Comparison of ENCODE assay signal across 22 mouse cellular contexts in genomic region chr8:127257086-127257485, GRCm38 (mm10).
"Had no signal": no experiment of that assay in that cellular context is flagged by ENCODE, and none has a peak within 500 bp of the region (broad histone marks: within the 10 kb centered on the region; RNA-seq: fewer than 3 reads in every experiment).

No protein-coding gene starts in this region.

- H3K4me2 ChIP-seq: limb, embryonic 12.5 days; liver, embryonic 12.5 days; liver, embryonic 15.5 days; lung, embryonic 15.5 days; neural tube, embryonic 12.5 days; neural tube, embryonic 15.5 days had no signal

- H3K9ac ChIP-seq: limb, embryonic 12.5 days; liver, embryonic 12.5 days; liver, embryonic 15.5 days; lung, embryonic 15.5 days; neural tube, embryonic 12.5 days; neural tube, embryonic 15.5 days had no signal

- H3K27me3 ChIP-seq: limb, embryonic 12.5 days; liver, embryonic 12.5 days; liver, embryonic 15.5 days; lung, embryonic 15.5 days; megakaryocyte, embryonic 14.5 days; neural tube, embryonic 12.5 days; neural tube, embryonic 15.5 days had no signal

- H3K4me3 ChIP-seq: left cerebral cortex, adult 2 months; limb, embryonic 12.5 days; liver, embryonic 12.5 days; liver, embryonic 15.5 days; lung, embryonic 15.5 days; megakaryocyte, embryonic 14.5 days; midbrain, embryonic 10.5 days; neural tube, embryonic 12.5 days; neural tube, embryonic 15.5 days had no signal

- H3K36me3 ChIP-seq: limb, embryonic 12.5 days; liver, embryonic 12.5 days; liver, embryonic 15.5 days; lung, embryonic 15.5 days; midbrain, embryonic 10.5 days; neural tube, embryonic 12.5 days; neural tube, embryonic 15.5 days had no signal

- ATAC-seq: intestine, postnatal 0 days; liver, embryonic 12.5 days had no signal

- H3K9me3 ChIP-seq: liver, embryonic 12.5 days; liver, embryonic 15.5 days; lung, embryonic 15.5 days; midbrain, embryonic 10.5 days; neural tube, embryonic 12.5 days; neural tube, embryonic 15.5 days had no signal

- DNase-seq: kidney, adult 2 months; kidney, postnatal 36 days; layer of hippocampus, postnatal 36 days; liver; lung, adult 18-20 months; lung, postnatal 10 days; lung, postnatal 36 days; right cerebral cortex, adult 18-20 months; right cerebral cortex, postnatal 14 days; right cerebral cortex, postnatal 4 days; thymus, postnatal 25 days had no signal

- H3K4me1 ChIP-seq: liver, embryonic 12.5 days; megakaryocyte, embryonic 14.5 days; neural tube, embryonic 12.5 days had no signal

- H3K27ac ChIP-seq: kidney, postnatal 0 days; left cerebral cortex, adult 2 months; liver, embryonic 12.5 days; liver, embryonic 15.5 days; lung, embryonic 15.5 days; midbrain, embryonic 10.5 days; neural tube, embryonic 12.5 days; neural tube, embryonic 15.5 days had no signal
